Mouse (Mus musculus) bone marrow macrophage, adult 2 months (primary cell): ENCODE results near the gene Atp13a2. TPM values are rescaled to one million over a fixed set of nuclear protein-coding genes. Genes with fewer than 3 reads are reported as not detected.

Source experiments
- H3K27ac ChIP-seq: 2 replicates; pipeline ENCODE4 v1.5.1; 2012; ENCODE audit warnings: low read depth, low read length; ENCODE audit not compliant: insufficient read depth
- H3K4me1 ChIP-seq: 2 replicates; pipeline ENCODE4 v1.6.1; 2012; ENCODE audit warnings: low read length; ENCODE audit not compliant: control insufficient read depth, insufficient read depth
- H3K4me3 ChIP-seq: 2 replicates; pipeline ENCODE4 v1.5.1; 2012; ENCODE audit warnings: mild to moderate bottlenecking, low read length, moderate library complexity; ENCODE audit not compliant: insufficient read depth
- CTCF ChIP-seq: IDR thresholded peaks from 2 replicates; pipeline ENCODE4 v1.5.1; 2012; ENCODE audit warnings: low read depth, mild to moderate bottlenecking, low read length, moderate library complexity
- POLR2A ChIP-seq: IDR thresholded peaks from 2 replicates; pipeline ENCODE4 v1.6.1; 2012; ENCODE audit warnings: mild to moderate bottlenecking, low read depth, low read length, borderline replicate concordance
- polyA plus RNA-seq: library from polyadenylated mRNA; stranded (reverse); fragments of >200 nt; gene quantifications from 2 replicates; pipeline ENCODE4 v1.2.4, GENCODE M21; 2012; ENCODE audit not compliant: missing spikeins, insufficient read depth, insufficient read length

The Atp13a2 gene
- polyA plus RNA-seq, 1 experiment = 230 TPM

- Histone ChIP-seq H3K27ac (no peak overlapping the region), H3K4me3 (no peak overlapping the region), H3K4me1 (peaks cover 26% of the 10 kb centered on the region)
- no peak for TF ChIP-seq CTCF
- TF ChIP-seq POLR2A = no peak
Measured at GRCm38 (mm10) chr4:140977278-140977677, 9.4 kb upstream of the Atp13a2 start.

- H3K4me1 ChIP-seq = peaks cover 32% of the 10 kb centered on the region
- TF ChIP-seq CTCF (no peak), POLR2A (no peak)
- no peak overlapping the region for H3K27ac ChIP-seq
- H3K4me3 ChIP-seq = no peak overlapping the region
Measured at GRCm38 (mm10) chr4:140977886-140978692, 8.6 kb upstream of the Atp13a2 start.

GRCm38 (mm10) chr4:140981605-140982004, 5.1 kb upstream of the Atp13a2 start:
- peak; percentile 11; the same call in 1 of the 2 replicates for TF ChIP-seq CTCF
- no peak for TF ChIP-seq POLR2A
- H3K27ac ChIP-seq = no peak overlapping the region
- no peak overlapping the region for H3K4me3 ChIP-seq
- peaks cover 27% of the 10 kb centered on the region for H3K4me1 ChIP-seq

- Histone ChIP-seq H3K4me1 (peaks cover 27% of the 10 kb centered on the region), H3K27ac (peak overlapping the region; percentile 98), H3K4me3 (no peak overlapping the region)
- TF ChIP-seq CTCF = no peak
- no peak for TF ChIP-seq POLR2A
Measured at GRCm38 (mm10) chr4:140982808-140983207, 3.9 kb upstream of the Atp13a2 start.

GRCm38 (mm10) chr4:140983442-140983841, 3.2 kb upstream of the Atp13a2 start:
- no peak for TF ChIP-seq POLR2A
- TF ChIP-seq CTCF = no peak
- H3K4me3 ChIP-seq = no peak overlapping the region
- peak overlapping the region; percentile 98 for H3K27ac ChIP-seq
- peaks cover 27% of the 10 kb centered on the region for H3K4me1 ChIP-seq

GRCm38 (mm10) chr4:140984544-140984943, 2.1 kb upstream of the Atp13a2 start:
- Histone ChIP-seq H3K4me1 (peaks cover 34% of the 10 kb centered on the region), H3K4me3 (no peak overlapping the region), H3K27ac (peak overlapping the region; percentile 90; the same call in 1 of the 2 replicates)
- no peak for TF ChIP-seq CTCF
- TF ChIP-seq POLR2A = no peak

- peak overlapping the region; percentile 97 for H3K4me3 ChIP-seq
- no peak overlapping the region for H3K27ac ChIP-seq
- TF ChIP-seq CTCF (no peak), POLR2A (no peak)
- peaks cover 43% of the 10 kb centered on the region for H3K4me1 ChIP-seq
Measured at GRCm38 (mm10) chr4:140986024-140986710, 506 bp upstream of the Atp13a2 start.

- H3K27ac ChIP-seq = peak overlapping the region; percentile 99
- no peak for TF ChIP-seq CTCF
- no peak for TF ChIP-seq POLR2A
- peak overlapping the region; percentile 97 for H3K4me3 ChIP-seq
- H3K4me1 ChIP-seq = peaks cover 37% of the 10 kb centered on the region
Measured at GRCm38 (mm10) chr4:140987476-140987875, 803 bp downstream of the Atp13a2 start.

GRCm38 (mm10) chr4:140988706-140989290, 2.1 kb downstream of the Atp13a2 start:
- peak overlapping the region; percentile 97 for H3K4me3 ChIP-seq
- H3K4me1 ChIP-seq = peaks cover 29% of the 10 kb centered on the region
- no peak for TF ChIP-seq CTCF
- no peak for TF ChIP-seq POLR2A
- H3K27ac ChIP-seq = peak overlapping the region; percentile 99

GRCm38 (mm10) chr4:140989447-140989846, 2.8 kb downstream of the Atp13a2 start:
- peak overlapping the region; percentile 99 for H3K27ac ChIP-seq
- TF ChIP-seq POLR2A = no peak
- TF ChIP-seq CTCF = no peak

More at GRCm38 (mm10) chr4:140989447-140989846, 2.8 kb downstream of the Atp13a2 start:
- peaks cover 22% of the 10 kb centered on the region for H3K4me1 ChIP-seq
- H3K4me3 ChIP-seq = peak overlapping the region; percentile 57
